Mouse (Mus musculus): ENCODE results near the gene Gm15517.
"Not testable (repeated sequence)": the region's sequence is repeated elsewhere in the genome, so short reads cannot be mapped to it uniquely, and the experiment has no call there.

The Gm15517 gene

DNA sequence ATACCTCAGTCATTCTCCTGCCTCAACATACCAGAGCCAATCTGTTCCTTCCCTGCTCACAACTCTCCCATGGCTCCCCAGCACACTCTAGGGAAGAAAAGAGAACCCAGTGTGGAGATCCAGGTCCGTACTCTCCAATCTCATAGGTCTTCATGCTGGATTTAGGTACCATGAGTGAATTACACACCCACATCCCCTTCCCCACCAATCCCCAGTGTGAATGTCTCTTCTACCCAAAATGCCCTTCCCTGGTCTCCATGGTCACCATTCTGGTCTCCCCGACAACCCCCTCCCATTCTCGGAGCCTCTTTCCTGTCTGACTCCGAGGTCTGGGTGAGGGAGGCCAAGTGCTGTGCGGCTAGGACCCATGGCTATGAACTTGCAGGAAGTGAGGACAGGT lies at the start of gene Gm15517:
TSS of gene Gm15517 (plus strand) at position 301 of the 400 bp plus-strand sequence.
- no peak for DNase-seq

DNA sequence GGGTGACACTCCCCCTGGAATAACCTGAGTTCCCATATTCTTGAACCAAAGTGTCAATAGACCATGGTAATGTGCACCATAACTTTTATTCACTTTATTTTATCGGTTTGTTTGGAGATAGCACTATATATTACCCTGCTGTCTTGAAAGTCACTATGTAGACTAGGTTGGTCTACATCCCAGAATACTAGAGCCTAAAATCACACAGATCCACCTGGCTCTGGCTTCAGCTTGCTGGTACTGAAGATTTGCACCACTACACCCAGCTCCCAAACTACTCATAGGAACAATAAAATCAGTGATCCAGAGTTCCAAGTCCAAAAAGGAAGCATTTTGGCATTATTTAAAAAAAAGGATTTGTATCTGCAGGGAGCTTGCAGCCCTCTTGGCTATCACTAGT lies 45.6 kb upstream of the Gm15517 start, which contains the start of gene Klk1b5:
TSS of gene Klk1b5 (plus strand) at position 301 of the 400 bp plus-strand sequence.
- DNase-seq, result no peak

DNA sequence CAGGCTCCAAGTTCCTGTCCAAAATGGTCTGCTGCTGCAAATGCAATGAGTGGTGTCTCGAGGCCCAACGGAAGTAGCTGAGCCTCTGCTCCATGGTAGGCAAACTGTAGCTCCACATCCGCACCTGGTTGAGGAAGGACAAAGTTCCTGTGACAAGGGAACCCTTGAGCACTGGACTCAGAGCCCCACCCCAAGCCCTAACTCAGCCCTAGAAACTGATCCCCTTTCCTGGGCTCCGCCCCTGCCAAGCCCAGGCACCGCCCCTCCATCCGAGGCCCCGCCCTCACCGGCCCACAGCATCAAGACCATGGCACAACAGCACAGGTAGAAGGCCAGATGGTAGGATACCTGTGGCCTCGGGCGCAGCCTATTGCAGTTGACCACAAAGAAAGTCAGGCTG lies 39.6 kb upstream of the Gm15517 start:
- not testable (repeated sequence) for DNase-seq

DNA sequence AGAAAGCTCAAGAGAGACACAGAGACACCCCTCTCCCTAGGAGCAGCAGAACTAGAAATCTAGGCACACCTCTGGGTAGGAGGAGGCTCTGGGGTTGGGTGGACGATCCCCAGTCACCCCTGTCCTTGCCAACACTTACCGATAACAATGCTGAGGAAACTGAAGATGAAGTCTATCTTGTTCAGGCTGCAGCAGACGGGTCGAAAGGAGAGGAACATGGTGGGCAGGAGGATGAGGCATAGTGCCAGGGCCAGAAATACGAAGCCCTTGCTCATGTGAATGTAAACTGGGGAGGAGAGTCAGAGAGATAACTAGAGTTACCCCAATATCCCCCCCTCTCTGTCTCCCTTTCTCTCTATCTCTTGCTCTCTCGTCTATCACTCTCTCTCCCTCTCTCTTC lies 38.9 kb upstream of the Gm15517 start:
- DNase-seq, result not testable (repeated sequence)

DNA sequence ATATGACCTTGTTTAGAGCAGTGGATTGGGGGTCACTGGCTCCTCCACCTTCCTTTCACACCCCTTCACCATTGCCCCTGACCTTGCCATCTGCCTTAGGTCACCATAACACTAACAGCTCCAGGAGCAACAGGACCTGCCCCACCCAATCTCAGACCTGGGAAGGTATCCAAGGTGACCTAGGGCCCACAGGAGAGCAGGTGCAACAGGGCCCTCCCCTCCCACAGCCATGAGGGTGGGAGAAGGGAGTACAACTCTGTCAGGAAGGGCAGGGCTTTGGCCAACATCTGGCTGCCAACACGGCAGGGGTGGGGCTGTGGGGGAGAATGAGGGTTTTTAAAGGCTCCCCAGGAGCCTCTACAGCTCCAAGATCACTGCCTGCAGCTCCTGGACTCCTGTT lies 36.2 kb upstream of the Gm15517 start, which contains the start of gene Klk1:
TSS of gene Klk1 (plus strand) at position 285 of the 400 bp plus-strand sequence.
- no peak for DNase-seq

DNA sequence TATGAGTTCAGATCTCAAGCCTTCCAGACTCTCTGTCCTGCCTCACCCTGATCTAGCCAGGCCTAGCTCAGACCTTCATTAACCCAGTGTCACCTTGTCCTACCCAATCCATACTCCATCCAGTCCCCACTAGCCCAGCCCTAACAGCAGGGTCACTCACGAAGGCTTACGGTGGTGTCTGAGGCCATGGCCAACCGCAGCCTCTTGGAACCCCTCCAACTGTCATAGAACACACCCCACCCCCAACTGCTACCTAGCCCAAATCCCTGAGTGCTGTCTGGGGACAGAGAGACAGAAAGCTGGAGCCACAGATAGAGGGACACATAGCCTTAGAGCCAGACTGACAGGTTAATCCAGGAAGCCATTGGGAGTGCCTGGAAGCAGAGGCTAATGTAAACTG lies 25.3 kb upstream of the Gm15517 start, which contains the start of gene Gm36864:
TSS of gene Gm36864 (plus strand) at position 269 of the 400 bp plus-strand sequence.
- DNase-seq, result no peak

DNA sequence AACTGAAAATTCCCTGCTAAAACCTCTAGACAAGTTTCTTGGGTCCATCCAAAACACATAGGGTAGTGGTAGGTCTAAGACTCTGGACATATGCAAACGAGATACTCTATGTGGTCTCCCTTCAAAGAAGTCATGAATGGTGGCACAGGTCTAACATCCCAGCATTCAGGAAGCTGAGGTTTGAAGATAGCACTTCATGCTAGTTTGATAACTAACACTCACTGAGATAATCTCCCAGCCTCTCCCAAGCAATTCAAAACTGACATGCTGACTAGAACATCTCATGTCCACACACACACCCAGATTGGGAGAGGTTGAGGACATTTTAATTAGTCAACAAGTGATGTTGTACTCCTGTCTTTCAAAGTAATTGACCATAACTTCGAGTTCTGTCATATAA lies 21.3 kb upstream of the Gm15517 start:
- no peak for DNase-seq

DNA sequence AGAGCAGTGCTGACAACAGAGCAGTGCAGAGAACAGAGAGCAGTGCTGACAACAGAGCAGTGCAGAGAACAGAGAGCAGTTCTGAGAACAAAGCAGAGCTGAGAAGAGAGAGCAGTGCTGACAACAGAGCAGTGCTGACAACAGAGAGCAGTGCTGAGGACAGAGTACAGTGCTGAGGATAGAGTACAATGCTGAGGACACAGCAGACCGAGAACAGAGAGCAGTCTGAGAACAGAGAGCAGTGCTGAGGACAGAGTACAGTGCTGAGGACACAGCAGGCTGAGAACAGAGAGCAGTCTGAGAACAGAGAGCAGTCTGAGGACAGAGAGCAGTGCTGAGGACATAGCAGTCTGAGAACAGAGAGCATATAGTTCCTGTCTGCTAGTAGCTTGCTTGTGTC lies 20.5 kb upstream of the Gm15517 start:
- DNase-seq, result no peak

DNA sequence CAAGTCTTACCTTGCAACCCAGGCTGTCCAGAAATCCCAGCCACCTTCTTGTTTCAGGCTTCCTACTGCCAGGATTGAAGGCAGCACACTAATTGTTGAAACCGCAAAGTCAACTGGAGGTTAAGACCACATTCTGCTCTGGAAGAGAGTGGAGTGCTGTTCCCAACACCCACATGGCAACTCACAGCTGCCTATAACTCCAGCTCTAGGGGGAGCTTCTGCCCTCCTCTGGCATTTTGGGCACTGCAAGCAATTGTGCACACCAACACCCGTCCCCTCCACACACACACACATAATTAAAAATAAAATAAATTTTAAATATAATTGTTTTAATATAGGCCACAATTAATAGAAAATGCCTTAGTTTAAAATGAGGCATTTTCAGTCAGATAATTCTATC lies 20.1 kb upstream of the Gm15517 start:
- DNase-seq, result no peak

DNA sequence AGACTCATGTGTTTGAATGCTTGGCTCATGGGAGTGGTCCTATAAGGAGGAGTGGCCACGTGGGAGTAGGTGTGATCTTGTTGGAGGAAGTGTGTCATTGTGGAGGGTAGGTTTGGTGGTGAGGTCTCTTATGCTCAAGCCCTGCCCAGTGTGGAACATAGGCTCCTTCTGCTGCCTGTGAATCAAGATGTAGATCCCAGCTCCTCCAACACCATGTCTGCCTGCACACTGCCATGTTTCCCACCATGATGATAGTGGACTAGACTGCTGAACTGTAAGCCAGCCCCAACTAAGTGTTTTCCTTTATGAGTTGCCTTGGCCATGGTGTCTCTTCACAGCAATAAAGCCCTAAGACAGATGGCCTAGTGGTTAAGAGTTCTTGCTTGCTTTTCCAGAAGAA lies 17.2 kb upstream of the Gm15517 start:
- DNase-seq, result no peak

DNA sequence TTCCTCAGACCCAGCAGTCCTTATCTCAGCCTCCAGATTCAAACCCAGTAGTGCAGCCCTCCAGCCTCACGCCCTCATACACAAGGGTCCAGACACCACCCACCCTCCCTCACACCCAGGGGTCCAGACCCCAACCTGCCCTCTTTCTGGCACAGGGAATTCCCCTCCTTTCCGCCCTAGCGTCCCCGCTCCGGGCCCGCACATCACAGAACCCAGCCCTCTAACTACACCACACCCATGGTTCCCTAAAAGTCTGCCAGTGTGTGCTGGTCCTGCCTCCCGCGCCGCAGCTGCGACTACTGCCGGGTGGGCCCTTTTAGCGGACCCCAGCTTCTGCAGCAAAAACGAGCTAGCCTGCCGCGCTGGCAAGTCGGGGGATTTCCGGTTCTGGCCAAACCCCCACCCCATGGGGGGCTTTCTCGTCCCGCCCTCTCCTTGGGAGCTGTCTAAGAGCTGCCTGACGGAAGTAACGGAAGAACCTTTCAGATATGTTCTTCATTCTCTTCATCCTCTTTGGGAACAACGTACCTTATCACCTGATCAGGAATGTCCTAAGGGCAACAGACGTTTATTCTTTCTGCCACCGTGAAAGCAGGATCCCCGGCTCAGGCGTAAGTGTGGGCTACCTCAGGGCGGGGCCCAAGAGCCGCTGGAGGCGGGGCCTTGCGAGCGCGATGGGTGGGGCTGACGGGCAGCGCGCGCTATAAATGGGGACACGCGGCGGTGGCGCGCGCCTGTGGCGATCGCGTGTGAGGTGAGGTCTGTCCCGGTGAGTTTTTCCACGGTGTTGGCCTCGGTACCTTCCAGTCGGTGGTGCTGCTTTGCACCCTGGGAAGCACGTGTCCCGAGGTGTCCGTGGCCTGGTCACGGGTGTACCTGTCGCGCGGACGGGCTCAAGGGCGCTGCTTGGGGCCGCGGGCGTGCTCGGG lies 14.9 kb upstream of the Gm15517 start, which contains the start of the genes 1700028J19Rik and 2410002F23Rik:
TSS of gene 1700028J19Rik (minus strand) at position 641 of the 929 bp plus-strand sequence.
TSS of gene 2410002F23Rik (plus strand) at position 668 of the 929 bp plus-strand sequence.
- DNase-seq, result peak; percentile 89 to 92

DNA sequence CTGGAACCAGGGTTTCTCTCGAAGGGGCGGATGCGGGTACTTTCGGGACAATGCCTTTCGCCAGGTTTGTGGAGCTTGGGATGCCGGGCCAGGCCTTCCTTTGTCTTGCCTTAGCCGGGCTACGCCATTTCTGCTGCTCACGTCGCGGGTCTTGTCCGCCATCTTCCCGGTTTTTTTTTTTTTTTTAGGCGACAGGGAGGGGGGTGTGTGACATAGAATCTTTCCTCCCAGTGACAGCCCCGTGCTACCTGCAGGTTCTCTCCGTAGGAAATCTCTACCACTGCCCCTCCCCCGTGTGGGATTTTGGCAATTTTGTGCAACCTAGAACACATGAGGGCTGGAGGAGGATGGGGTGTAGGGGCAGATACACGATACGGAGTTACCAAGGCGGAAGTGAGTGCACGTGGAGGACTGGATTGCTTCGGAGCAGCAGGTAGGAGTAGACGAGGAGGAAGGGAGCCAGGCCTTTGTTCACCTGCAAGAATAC lies 14.2 kb upstream of the Gm15517 start:
- no peak for DNase-seq

DNA sequence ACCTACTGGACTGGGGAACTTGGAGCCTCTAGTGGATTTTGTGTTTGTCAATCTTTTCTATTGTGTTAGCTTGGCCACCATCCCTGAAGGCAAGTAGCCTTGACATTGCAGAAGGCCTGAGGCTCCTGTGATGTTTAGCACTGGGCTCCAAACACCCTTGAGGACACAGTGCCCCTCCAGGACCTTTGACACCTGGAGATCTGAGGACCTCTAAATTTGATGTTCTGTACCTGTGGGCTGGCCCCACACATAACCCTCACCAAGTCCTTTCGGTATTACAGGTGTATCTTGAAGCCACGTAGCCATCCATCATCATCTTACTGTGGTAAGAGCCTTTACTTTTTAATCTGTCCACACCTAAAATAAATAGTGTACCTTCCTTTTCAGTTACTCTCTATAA lies 13.3 kb upstream of the Gm15517 start:
- DNase-seq, result no peak

DNA sequence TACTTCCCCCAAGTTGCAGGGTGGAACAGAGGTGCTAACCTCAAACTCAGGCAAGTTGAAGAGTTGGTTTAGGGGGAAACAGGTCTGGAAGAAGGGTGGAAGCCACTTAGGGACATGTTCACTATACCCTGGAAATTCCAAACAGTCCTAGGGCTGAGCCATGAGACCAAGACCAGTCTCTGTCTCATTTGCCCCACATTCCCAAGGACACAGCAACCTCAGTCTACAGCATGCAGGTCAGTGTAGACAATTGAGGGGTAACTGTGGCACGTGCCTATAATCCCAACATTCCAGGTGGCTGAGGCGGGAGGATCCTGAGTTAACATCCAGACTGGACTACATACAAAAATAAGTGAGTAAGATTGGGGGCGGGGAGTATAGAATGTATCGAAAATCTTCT lies 12.0 kb upstream of the Gm15517 start:
- no peak for DNase-seq

DNA sequence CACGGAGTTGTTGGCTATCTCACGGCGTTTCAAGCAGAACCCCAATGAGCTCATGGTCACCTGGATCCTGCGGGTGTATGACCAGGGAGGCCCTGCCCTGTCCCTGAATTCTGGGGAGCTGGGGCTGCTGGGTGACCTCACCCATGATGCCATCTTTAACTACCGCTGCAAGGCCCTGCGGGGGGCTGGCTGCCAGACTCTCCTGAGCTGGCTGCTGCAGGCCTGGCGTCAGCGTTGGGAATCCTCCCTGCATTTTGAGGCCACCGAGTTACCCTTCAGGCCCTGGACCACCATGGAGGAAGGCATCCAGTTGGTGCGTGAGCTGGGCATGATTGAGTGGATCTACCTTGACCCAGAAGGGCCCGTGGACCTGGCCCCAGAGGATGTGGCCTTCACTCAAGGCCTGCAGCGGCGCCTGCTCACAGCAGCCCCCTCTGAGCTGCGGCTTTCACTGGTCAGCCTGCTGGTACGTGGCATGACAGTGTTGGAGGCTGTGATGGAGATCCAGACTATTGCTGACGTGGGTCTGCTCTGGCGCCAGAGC lies 10.4 kb upstream of the Gm15517 start:
- DNase-seq, result not testable (repeated sequence)

DNA sequence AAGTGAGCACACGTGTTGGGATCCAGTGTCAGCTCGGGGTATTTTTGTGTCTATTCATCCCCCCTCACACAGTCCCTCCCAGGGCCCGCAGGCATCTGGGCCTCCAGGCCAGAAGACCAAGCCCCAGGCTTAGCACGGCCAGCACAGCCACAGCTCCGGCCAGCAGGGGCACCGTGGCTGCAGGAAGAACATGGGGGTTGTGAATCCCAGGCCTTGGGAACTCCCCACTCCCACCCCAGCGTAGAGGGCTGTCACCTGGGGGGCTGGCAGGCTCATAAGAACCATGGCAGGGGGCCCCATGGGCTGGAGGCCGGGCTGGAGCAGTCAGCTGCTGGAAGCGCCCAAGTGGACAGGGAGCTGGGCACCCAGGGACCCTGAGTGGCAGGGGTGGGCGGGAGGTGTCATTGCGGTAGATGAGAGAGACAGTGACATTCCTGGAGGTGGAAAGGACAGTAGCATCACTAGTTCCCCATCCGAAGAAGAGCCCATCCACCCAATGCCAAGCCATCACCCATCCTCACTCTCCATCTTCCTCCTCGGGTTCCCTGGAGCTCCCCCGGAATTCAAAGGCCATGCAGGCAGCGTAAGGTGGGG lies 8.1 kb upstream of the Gm15517 start:
- no peak for DNase-seq

DNA sequence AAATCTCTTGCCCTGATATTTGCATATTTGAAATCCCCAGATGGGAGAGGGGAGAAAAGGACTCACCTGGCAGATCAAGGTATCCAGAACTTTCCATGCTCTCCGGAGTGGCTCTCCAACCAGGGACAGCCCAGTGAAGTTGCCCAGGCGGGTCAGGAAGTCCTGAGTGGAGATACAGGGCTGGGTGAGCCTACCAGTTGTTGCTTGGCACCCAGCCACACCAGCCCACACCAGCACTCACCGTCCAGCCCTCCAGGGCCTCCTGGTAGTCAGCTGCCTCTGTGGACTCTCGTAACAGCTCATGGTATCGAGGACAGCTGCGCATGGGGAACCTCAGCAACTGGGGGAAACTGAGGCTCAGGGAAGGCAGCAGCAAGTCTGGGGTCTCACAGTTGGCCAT lies 6.3 kb upstream of the Gm15517 start:
- DNase-seq, result no peak

DNA sequence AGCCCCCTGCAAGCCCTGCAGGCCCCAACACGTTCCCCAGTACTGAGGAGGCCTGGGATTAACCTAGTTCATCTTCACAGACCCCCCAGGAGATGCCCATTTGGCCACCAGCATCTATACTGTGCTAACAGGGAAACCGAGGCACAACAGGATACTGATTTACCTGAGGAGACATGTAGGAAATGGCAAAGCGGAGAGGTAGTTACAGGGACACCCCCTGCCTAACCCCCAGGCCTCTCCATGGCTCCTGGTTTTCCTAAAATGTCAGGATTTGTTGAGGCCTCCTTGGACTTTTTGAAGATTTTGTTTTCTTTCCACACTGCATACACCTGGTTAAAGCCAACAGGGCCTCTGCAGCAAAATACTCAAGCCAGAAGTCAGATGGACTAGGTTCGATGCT lies 4.0 kb upstream of the Gm15517 start, which contains the start of gene Acp4:
TSS of gene Acp4 (minus strand) at position 101 of the 400 bp plus-strand sequence.
- no peak for DNase-seq

DNA sequence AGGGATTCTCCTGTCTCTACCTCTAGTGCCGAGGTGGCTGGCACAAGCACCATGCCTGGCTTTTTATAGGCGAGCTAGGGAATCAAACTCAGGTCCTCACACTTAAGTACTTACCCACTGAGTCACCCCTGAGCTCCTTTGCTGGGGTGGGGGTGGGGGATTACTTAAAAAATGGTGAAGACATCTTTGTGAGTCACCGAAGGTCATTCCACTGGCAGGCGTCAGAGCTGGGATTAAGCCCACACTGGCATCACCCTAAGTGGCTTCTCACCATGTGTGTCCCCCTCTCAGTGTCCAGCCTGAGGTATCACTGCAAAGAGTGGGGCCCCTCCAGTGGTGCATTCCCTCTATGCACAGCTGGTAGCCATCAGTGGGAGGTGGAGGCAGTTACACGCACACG lies 837 bp upstream of the Gm15517 start:
- DNase-seq, result no peak

DNA sequence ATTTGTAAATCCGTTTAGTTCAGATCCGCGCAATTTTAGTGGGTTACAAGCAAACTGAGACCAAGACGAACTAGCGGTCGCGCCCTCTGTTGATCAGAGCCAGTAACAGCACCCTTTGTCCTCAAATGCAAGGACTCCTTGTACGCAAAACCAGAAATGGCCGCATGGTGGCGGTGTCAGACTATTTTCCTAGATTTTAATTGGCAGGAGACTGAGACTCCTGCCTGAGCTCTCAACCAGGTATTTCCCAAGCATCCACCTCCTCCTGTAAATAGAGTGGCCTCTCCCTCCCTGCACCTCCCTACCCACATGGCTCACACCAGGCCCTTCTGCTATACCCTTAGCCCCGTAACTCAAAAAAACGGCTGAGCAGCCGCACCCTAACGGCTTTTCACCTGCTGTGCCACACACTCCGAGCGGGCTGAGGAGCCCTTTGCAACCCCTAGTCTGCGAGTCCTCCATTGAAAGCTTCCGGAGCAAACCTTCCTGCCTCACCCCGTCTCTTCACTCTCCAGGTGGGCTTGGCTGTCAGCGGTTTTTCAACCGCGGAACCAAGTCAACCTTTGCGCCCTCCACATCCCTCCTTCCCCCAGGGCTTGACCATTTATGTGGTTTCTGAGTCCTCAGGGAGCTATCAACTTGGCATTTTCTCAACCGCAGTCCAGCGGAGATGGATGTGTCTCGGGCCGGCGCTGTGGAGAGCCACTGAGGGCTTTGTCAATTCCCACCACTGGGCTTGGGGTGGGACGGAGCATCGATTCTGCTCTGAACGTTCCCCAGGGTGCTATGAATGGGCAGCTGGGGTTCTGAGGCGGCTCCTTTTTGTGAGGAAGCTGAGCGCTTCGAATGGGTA lies 1.8 kb downstream of the Gm15517 start:
- peak; percentile 98 to 100 for DNase-seq

DNA sequence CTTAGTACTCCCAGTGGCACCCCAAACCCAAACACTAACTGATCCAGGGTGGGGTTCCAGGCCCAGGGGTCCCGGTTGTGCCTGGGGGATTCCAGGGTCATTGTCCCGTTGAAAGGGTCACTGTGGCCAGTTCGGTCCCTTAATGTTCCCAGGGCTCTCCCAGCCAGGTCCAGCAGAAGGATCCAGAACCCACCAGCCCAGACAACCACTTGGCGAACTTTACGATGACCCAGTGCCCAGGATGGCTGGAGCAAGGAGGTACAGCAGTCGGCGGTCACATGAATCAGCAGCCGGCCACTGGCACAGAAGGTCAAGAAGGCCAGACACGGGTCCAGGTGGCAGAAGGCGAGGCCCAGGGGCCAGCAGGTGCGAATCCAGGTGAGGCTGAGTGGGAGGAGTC lies 6.9 kb downstream of the Gm15517 start:
- DNase-seq, result no peak

DNA sequence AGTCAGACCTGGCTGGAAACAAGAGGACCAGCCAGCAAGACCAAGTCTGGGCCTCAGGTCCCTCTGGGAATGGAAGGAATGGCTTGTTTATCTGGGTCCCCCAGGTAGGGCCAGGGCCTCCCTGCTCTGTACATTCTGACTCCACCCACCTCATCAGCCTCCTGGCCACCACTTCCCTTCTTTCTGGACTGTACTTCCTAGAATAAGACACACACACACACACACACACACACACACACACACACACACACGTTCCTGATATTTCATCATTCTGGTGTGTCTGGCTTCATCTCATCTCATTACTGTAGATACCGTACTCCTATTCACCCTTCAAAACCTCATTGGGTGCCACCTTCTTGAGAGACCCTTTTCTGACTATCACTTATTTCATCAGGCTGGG lies 8.2 kb downstream of the Gm15517 start:
- no peak for DNase-seq
